Mouse (Mus musculus): ENCODE data around the gene Ddx19a. TPM values are rescaled to one million over a fixed set of nuclear protein-coding genes. Genes with fewer than 3 reads are reported as not detected.

The Ddx19a gene
- polyA plus RNA-seq (2015; fragmentation: Nextera tagmentation; extraction: Ambion mirVana), result 11.5 and 12.0 TPM in 2 replicates

GRCm38 (mm10) chr8:110997547-110998531 lies at the start of gene Ddx19a:
Gene Ddx19a (minus strand): TSS chr8:110997800.
- no peaks in the 10 kb centered on the region for H3K9me3 ChIP-seq (ENCODE audit: control insufficient read depth, low read length)
- H3K4me3 ChIP-seq (ENCODE audit: low read length), result peak within 1 kb of the TSS; percentile 83
- WGBS, result 3% methylated on average over 58 of the region's 58 CpGs
- H3K36me3 ChIP-seq (ENCODE audit: control insufficient read depth, insufficient read depth, low read length), result no peaks in the 10 kb centered on the region; the same call in 1 of the 2 replicates
- peaks cover 3% of the 10 kb centered on the region; the same call in 1 of the 2 replicates for H3K4me1 ChIP-seq (ENCODE audit: control insufficient read depth, insufficient read depth, low read length)
- H3K9ac ChIP-seq (ENCODE audit: low read depth, low read length), result peak within 1 kb of the TSS; percentile 83
- no peaks in the 10 kb centered on the region for H3K27me3 ChIP-seq (replicated peaks; ENCODE audit: control insufficient read depth, insufficient read depth, low read length)
- peak; percentile 98 for ATAC-seq
- H3K4me2 ChIP-seq (ENCODE audit: low read depth, low read length), result peak within 1 kb of the TSS; percentile 56
- H3K27ac ChIP-seq (ENCODE audit: low read length), result peak within 1 kb of the TSS; percentile 78

- no peak for ATAC-seq
- H3K9ac ChIP-seq (ENCODE audit: low read depth, low read length), result no peak overlapping the region
- WGBS, result 40% methylated on average over 2 of the region's 2 CpGs
Observed at GRCm38 (mm10) chr8:111044003-111044734, 46.6 kb upstream of the Ddx19a start.

DNA sequence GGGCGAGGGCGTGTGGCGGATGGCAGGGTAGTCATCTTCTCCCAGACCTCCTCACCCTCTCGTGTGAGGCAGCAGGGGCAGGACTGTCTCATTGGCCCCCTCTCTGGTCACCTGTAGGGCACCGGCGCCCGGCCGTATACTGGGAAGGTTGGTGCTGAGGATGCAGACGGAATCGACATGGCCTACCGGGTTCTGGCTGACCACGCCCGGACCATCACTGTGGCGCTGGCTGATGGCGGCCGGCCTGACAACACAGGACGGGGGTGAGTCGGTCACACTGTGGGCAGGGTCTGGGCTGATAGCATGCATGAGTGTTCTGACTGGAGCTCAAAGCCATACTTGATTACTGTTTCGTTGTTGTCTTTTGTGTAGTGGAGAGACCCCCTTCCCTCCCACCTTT lies 44.9 kb upstream of the Ddx19a start:
- H3K4me3 ChIP-seq (ENCODE audit: low read length), result no peak overlapping the region

More at GRCm38 (mm10) chr8:111044003-111044734, 46.6 kb upstream of the Ddx19a start:
- no peak overlapping the region for H3K27ac ChIP-seq (ENCODE audit: low read length)
- no peaks in the 10 kb centered on the region for H3K4me1 ChIP-seq (ENCODE audit: control insufficient read depth, insufficient read depth, low read length)
- H3K4me2 ChIP-seq (ENCODE audit: low read depth, low read length), result no peak overlapping the region
- H3K36me3 ChIP-seq (ENCODE audit: control insufficient read depth, insufficient read depth, low read length), result peaks cover 26% of the 10 kb centered on the region
- H3K9me3 ChIP-seq (ENCODE audit: control insufficient read depth, low read length), result no peaks in the 10 kb centered on the region
- H3K27me3 ChIP-seq (replicated peaks; ENCODE audit: control insufficient read depth, insufficient read depth, low read length), result no peaks in the 10 kb centered on the region
- no peak overlapping the region for H3K4me3 ChIP-seq (ENCODE audit: low read length)

GRCm38 (mm10) chr8:111036591-111036990 lies 39.0 kb upstream of the Ddx19a start:
- WGBS, result 95% methylated on average over 15 of the region's 15 CpGs
- H3K27ac ChIP-seq (ENCODE audit: low read length), result no peak overlapping the region
- H3K4me3 ChIP-seq (ENCODE audit: low read length), result no peak overlapping the region
- H3K4me2 ChIP-seq (ENCODE audit: low read depth, low read length), result no peak overlapping the region
- H3K27me3 ChIP-seq (replicated peaks; ENCODE audit: control insufficient read depth, insufficient read depth, low read length), result no peaks in the 10 kb centered on the region
- peaks cover 9% of the 10 kb centered on the region for H3K4me1 ChIP-seq (ENCODE audit: control insufficient read depth, insufficient read depth, low read length)
- no peak overlapping the region for H3K9ac ChIP-seq (ENCODE audit: low read depth, low read length)
- H3K36me3 ChIP-seq (ENCODE audit: control insufficient read depth, insufficient read depth, low read length), result peaks cover 11% of the 10 kb centered on the region; the same call in 1 of the 2 replicates
- no peak for ATAC-seq
- no peaks in the 10 kb centered on the region for H3K9me3 ChIP-seq (ENCODE audit: control insufficient read depth, low read length)

More for the DNA sequence above, 44.9 kb upstream of the Ddx19a start:
- H3K9me3 ChIP-seq (ENCODE audit: control insufficient read depth, low read length), result no peaks in the 10 kb centered on the region
- H3K4me1 ChIP-seq (ENCODE audit: control insufficient read depth, insufficient read depth, low read length), result no peaks in the 10 kb centered on the region
- WGBS, result 94% methylated on average over 19 of the region's 19 CpGs
- no peak overlapping the region for H3K9ac ChIP-seq (ENCODE audit: low read depth, low read length)
- H3K27ac ChIP-seq (ENCODE audit: low read length), result no peak overlapping the region
- ATAC-seq, result no peak; the same call in 1 of the 2 replicates
- H3K36me3 ChIP-seq (ENCODE audit: control insufficient read depth, insufficient read depth, low read length), result peaks cover 27% of the 10 kb centered on the region
- H3K27me3 ChIP-seq (replicated peaks; ENCODE audit: control insufficient read depth, insufficient read depth, low read length), result no peaks in the 10 kb centered on the region
- no peak overlapping the region for H3K4me2 ChIP-seq (ENCODE audit: low read depth, low read length)

DNA sequence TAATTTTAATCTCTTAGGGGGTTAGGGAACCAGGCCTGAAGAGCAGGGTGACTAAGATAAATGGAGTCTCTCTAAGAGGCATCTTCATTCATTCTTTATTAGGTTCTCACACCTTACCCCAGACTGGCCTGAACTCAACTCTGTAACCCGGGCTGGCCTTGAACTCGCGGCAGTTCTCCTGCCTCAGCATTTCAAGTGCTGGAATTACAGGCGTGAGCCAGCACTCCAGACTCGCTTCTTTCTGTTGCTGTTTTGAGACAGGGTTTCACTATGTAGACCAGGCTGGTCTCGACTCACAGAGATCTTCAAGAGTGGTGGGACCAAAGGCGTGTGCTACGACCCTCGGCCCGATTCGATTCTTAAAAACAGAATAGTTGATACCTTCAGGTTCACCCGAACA lies 36.7 kb upstream of the Ddx19a start:
- H3K27me3 ChIP-seq (replicated peaks; ENCODE audit: control insufficient read depth, insufficient read depth, low read length), result no peaks in the 10 kb centered on the region
- no peaks in the 10 kb centered on the region for H3K9me3 ChIP-seq (ENCODE audit: control insufficient read depth, low read length)
- H3K4me3 ChIP-seq (ENCODE audit: low read length), result peak overlapping the region; percentile 77
- H3K9ac ChIP-seq (ENCODE audit: low read depth, low read length), result peak overlapping the region; percentile 74
- peak overlapping the region; percentile 53 for H3K27ac ChIP-seq (ENCODE audit: low read length)
- H3K4me1 ChIP-seq (ENCODE audit: control insufficient read depth, insufficient read depth, low read length), result peaks cover 9% of the 10 kb centered on the region
- WGBS, result 23% methylated on average over 12 of the region's 12 CpGs
- H3K36me3 ChIP-seq (ENCODE audit: control insufficient read depth, insufficient read depth, low read length), result 0 out of 2 replicates have a peak, but pooled peaks cover 4% of the 10 kb centered on the region
- no peak; the same call in none of the 2 replicates for ATAC-seq
- H3K4me2 ChIP-seq (ENCODE audit: low read depth, low read length), result peak overlapping the region; percentile 74

GRCm38 (mm10) chr8:111033482-111034215 lies 36.0 kb upstream of the Ddx19a start:
- Histone ChIP-seq H3K4me3 (ENCODE audit: low read length) (peak overlapping the region; percentile 77), H3K36me3 (ENCODE audit: control insufficient read depth, insufficient read depth, low read length) (no peaks in the 10 kb centered on the region), H3K9ac (ENCODE audit: low read depth, low read length) (peak overlapping the region; percentile 74), H3K27me3 (replicated peaks; ENCODE audit: control insufficient read depth, insufficient read depth, low read length) (no peaks in the 10 kb centered on the region), H3K27ac (ENCODE audit: low read length) (peak overlapping the region; percentile 53), H3K4me2 (ENCODE audit: low read depth, low read length) (peak overlapping the region; percentile 74), H3K4me1 (ENCODE audit: control insufficient read depth, insufficient read depth, low read length) (peaks cover 9% of the 10 kb centered on the region), H3K9me3 (ENCODE audit: control insufficient read depth, low read length) (no peaks in the 10 kb centered on the region)
- WGBS, result 6% methylated on average over 36 of the region's 37 CpGs
- ATAC-seq, result peak; percentile 99

- H3K27me3 ChIP-seq (replicated peaks; ENCODE audit: control insufficient read depth, insufficient read depth, low read length), result no peaks in the 10 kb centered on the region
- peak within 1 kb of the TSS; percentile 77 for H3K4me3 ChIP-seq (ENCODE audit: low read length)
- H3K9me3 ChIP-seq (ENCODE audit: control insufficient read depth, low read length), result no peaks in the 10 kb centered on the region
- H3K4me1 ChIP-seq (ENCODE audit: control insufficient read depth, insufficient read depth, low read length), result peaks cover 9% of the 10 kb centered on the region
- ATAC-seq, result no peak
- H3K36me3 ChIP-seq (ENCODE audit: control insufficient read depth, insufficient read depth, low read length), result no peaks in the 10 kb centered on the region
- 92% methylated on average over 7 of the region's 7 CpGs for WGBS
- H3K27ac ChIP-seq (ENCODE audit: low read length), result peak within 1 kb of the TSS; percentile 53
- peak within 1 kb of the TSS; percentile 74 for H3K9ac ChIP-seq (ENCODE audit: low read depth, low read length)
- H3K4me2 ChIP-seq (ENCODE audit: low read depth, low read length), result peak within 1 kb of the TSS; percentile 74
Observed at GRCm38 (mm10) chr8:111032916-111033315, 35.3 kb upstream of the Ddx19a start, which contains the start of gene Aars. Gene Aars (plus strand): TSS chr8:111033144.

DNA sequence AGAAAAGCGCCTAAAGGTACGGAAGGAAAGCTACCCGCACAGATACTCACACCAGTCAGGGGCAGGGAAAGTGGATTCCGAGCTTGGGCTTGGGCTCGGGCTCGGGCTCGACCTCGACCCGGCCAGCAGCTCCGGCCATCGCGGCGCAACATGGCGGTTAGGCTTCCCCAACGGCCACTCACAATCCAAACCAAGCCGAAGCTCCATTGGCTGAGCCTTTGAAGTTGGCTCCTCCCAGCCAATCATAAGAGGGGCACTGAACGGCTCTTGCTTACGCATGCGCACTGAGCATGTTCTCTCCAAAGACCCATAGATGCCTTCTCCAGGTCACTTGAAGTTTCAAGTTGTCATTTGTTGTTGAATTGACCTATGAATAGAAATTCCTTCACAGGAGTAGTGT lies 34.0 kb upstream of the Ddx19a start, which contains the start of gene Ddx19b:
Gene Ddx19b, minus strand, starts transcription at position 180 of the 400 bp plus-strand sequence.
- Histone ChIP-seq H3K9ac (ENCODE audit: low read depth, low read length) (no peak within 1 kb of the TSS), H3K36me3 (ENCODE audit: control insufficient read depth, insufficient read depth, low read length) (no peaks in the 10 kb centered on the region), H3K9me3 (ENCODE audit: control insufficient read depth, low read length) (no peaks in the 10 kb centered on the region), H3K4me1 (ENCODE audit: control insufficient read depth, insufficient read depth, low read length) (peaks cover 9% of the 10 kb centered on the region), H3K4me2 (ENCODE audit: low read depth, low read length) (no peak within 1 kb of the TSS), H3K27ac (ENCODE audit: low read length) (no peak within 1 kb of the TSS), H3K27me3 (replicated peaks; ENCODE audit: control insufficient read depth, insufficient read depth, low read length) (no peaks in the 10 kb centered on the region), H3K4me3 (ENCODE audit: low read length) (no peak within 1 kb of the TSS)
- ATAC-seq, result no peak
- WGBS, result 92% methylated on average over 19 of the region's 19 CpGs
